Mouse (Mus musculus): ENCODE data around the gene Kcnq5. TPM values are rescaled to one million over a fixed set of nuclear protein-coding genes. Genes with fewer than 3 reads are reported as not detected.

The Kcnq5 gene
- total and polyA plus RNA-seq, 3 experiments: 6.5 to 8.7 (median 8.2) TPM

DNA sequence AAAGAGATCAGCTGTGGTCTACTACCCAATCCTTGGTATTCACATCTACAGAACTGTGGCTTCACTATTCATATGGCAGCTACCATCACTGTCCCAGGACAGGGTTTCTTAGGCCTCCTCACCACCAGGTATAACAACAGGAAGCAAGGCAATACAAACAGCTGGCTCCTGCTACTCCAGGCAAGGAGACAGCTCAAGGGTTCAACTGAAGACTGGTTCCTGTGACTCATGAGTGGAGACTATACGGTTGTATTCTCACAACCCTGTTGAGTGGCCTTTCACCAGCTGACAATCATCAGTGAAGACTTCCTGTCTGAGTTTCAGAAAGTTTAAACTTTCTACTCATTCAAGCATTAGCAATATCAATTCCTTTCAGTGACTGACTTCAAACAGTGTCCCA, 327.7 kb downstream of the Kcnq5 start:
- Histone ChIP-seq H3K4me2 (ENCODE audit: insufficient read depth, low read depth, poor library complexity, severe bottlenecking) (no peak overlapping the region), H3K9me3 (replicated peaks; ENCODE audit: low read length) (no peaks in the 10 kb centered on the region), H3K27ac (ENCODE audit: insufficient read depth, low read depth) (no peak overlapping the region), H3K79me2 (replicated peaks; ENCODE audit: control insufficient read depth, extremely low read depth, insufficient read depth, poor library complexity, severe bottlenecking) (no peaks in the 10 kb centered on the region), H3K9ac (ENCODE audit: insufficient read depth, low read depth) (no peak overlapping the region), H3K4me1 (ENCODE audit: control insufficient read depth in 1 of 2, insufficient read depth in 2 of 2) (peaks cover 4 to 30% of the 10 kb centered on the region in 2 experiments), H3K36me3 (replicated peaks in 1 of 2; ENCODE audit: control insufficient read depth in 1 of 2, insufficient read depth in 1 of 2, low read length in 1 of 2) (no peaks in the 10 kb centered on the region), H3K27me3 (replicated peaks) (no peaks in the 10 kb centered on the region), H3K4me3 (replicated peaks in 1 of 3; ENCODE audit: low read depth in 2 of 3, low read length in 2 of 3, poor library complexity in 1 of 3) (no peak overlapping the region)
- dilution Hi-C loops (cut with MboI; ENCODE audit: extremely low pct_ligation_motif_present, extremely low pct_unique_long_range_greater_than_20kb, low sequenced_read_pairs) (no loop called here), in situ Hi-C loops (cut with MboI; ENCODE audit: low pct_ligation_motif_present, low pct_unique_long_range_greater_than_20kb, low sequenced_read_pairs) (no loop called here)
- TF ChIP-seq ETS1 (conservative IDR thresholded peaks at IDR 0.05; ENCODE audit: low read depth, low read length) (peak; percentile 25; the same call in 1 of the 2 replicates), ZNF384 (IDR thresholded peaks at IDR 0.05; ENCODE audit: low read depth, low read length) (no peak), SIN3A (IDR thresholded peaks at IDR 0.05; ENCODE audit: low read length) (0 out of 2 replicates have a peak, but pooled peaks have one; percentile 31)
- no peak for DNase-seq (ENCODE audit: extremely low read depth)

DNA sequence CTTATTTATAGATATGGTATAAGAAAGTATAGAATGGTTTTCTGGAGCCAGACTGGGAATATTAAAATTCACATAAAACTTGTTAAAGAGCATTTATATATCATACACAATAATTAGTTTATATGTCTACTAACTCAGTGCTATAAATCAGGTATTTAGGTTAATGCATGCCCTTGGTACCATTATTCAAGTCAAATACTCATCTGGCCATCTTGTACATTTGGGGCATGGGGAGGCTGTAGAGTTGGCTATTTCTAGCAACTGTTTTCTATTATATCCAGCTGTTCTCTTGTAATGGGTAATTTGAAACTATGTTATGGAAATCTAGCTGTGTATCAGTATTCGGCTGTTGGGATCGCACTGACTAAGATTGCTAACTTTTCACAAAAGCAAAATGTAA, 339.3 kb downstream of the Kcnq5 start:
- no peak for DNase-seq (ENCODE audit: extremely low read depth)
- Histone ChIP-seq H3K4me3 (replicated peaks in 1 of 3; ENCODE audit: low read depth in 2 of 3, low read length in 2 of 3, poor library complexity in 1 of 3) (no peak overlapping the region), H3K27ac (ENCODE audit: insufficient read depth, low read depth) (no peak overlapping the region), H3K36me3 (replicated peaks in 1 of 2; ENCODE audit: control insufficient read depth in 1 of 2, insufficient read depth in 1 of 2, low read length in 1 of 2) (no peaks in the 10 kb centered on the region), H3K9ac (ENCODE audit: insufficient read depth, low read depth) (no peak overlapping the region), H3K4me1 (ENCODE audit: control insufficient read depth in 1 of 2, insufficient read depth in 2 of 2) (peaks cover 12 to 14% of the 10 kb centered on the region in 2 experiments; a peak in 3 of 4 replicates), H3K9me3 (replicated peaks; ENCODE audit: low read length) (no peaks in the 10 kb centered on the region), H3K27me3 (replicated peaks) (no peaks in the 10 kb centered on the region), H3K79me2 (replicated peaks; ENCODE audit: control insufficient read depth, extremely low read depth, insufficient read depth, poor library complexity, severe bottlenecking) (no peaks in the 10 kb centered on the region), H3K4me2 (ENCODE audit: insufficient read depth, low read depth, poor library complexity, severe bottlenecking) (no peak overlapping the region)
- dilution Hi-C loops (cut with MboI; ENCODE audit: extremely low pct_ligation_motif_present, extremely low pct_unique_long_range_greater_than_20kb, low sequenced_read_pairs): no loop called here
- in situ Hi-C loops (cut with MboI; ENCODE audit: low pct_ligation_motif_present, low pct_unique_long_range_greater_than_20kb, low sequenced_read_pairs): loop anchor here (25.0 kb wide), 1 partner anchor 340 kb away; the partner anchor contains the start of gene Kcnq5
- TF ChIP-seq KAT2A (IDR thresholded peaks at IDR 0.05; ENCODE audit: insufficient replicate concordance, low read length) (no peak), HCFC1 (IDR thresholded peaks at IDR 0.05; ENCODE audit: low read depth, low read length) (no peak), MAFK (IDR thresholded peaks at IDR 0.05; ENCODE audit: insufficient replicate concordance, low read length) (no peak), POLR2A (IDR thresholded peaks at IDR 0.05; ENCODE audit: low read depth, low read length) (no peak), ZC3H11A (IDR thresholded peaks at IDR 0.05; ENCODE audit: low read depth, low read length) (no peak), MXI1 (IDR thresholded peaks at IDR 0.05; ENCODE audit: low read depth, low read length) (no peak), MYC (IDR thresholded peaks at IDR 0.05; ENCODE audit: low read depth, low read length) (no peak), POLR2AphosphoS2 (IDR thresholded peaks at IDR 0.05; ENCODE audit: low read depth, low read length) (no peak), BHLHE40 (IDR thresholded peaks at IDR 0.05; ENCODE audit: low read depth, low read length) (no peak), ZNF384 (IDR thresholded peaks at IDR 0.05; ENCODE audit: low read depth, low read length) (no peak), JUND (conservative IDR thresholded peaks at IDR 0.05; ENCODE audit: low read depth, low read length) (no peak), UBTF (IDR thresholded peaks at IDR 0.05; ENCODE audit: low read depth, low read length) (no peak), USF1 (IDR thresholded peaks at IDR 0.05; ENCODE audit: low read depth, low read length) (no peak), E2F4 (IDR thresholded peaks at IDR 0.05; ENCODE audit: insufficient replicate concordance, low read depth, low read length) (no peak)
